Mouse (Mus musculus): ENCODE results near the gene Tlr5.
A peak's percentile ranks its signal among the peaks of the same experiment; 100 is the strongest.

GRCm38 (mm10) chr1:182982995-182983394, 28.4 kb downstream of the Tlr5 start:
- peak; percentile 63 for TF ChIP-seq CTCF (IDR thresholded peaks at IDR 0.05; ENCODE audit: low read depth)
- no peak for TF ChIP-seq EP300 (IDR thresholded peaks at IDR 0.05; ENCODE audit: low read depth)
